Mouse (Mus musculus) layer of hippocampus, adult 8-10 months (tissue): ENCODE measurements around the gene Abi3bp. TPM values are rescaled to one million over a fixed set of nuclear protein-coding genes. Genes with fewer than 3 reads are reported as not detected.

Experiments used
- DNase-seq, 2 experiments: peaks; one replicate each; pipeline ENCODE4 v3.0.0; 2022; ENCODE audit warnings: low spot score in 2 of 2
- total RNA-seq, 4 experiments: library from RNA; stranded (reverse); gene quantifications; 2 replicates each; pipeline ENCODE4 v1.2.4; 2022

The Abi3bp gene
- total RNA-seq, 4 experiments from 2014 or later: 1.4 to 2.5 (median 2.0) TPM

DNA sequence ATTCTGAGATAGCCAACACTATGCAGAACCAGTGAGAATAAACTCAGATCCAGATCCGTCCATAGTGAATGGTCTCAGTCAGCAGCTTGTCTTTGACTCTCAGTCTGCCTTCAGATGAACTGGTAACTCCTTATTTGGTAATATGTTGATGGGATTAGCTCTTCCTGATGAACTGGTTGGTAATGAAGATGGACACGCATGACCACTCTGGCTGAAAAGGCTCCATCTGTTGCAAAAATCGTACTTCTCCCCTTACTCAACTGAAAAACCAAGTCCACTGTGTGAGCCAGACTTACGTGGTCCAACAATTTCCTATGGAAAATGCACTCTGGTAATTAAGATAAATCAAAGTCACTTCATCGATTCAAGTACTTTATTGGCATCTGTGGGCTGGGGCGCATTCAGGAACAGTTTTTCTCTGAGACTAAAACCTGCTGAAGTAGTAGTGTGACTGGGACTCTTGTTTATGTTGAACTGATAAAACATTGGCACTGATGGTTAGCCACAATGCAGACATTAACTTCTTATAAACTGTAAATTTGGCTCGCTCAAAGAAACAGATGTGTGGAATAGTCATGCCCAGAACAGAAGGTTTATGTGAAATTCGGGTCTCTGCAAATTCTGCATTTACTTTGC, 203.4 kb downstream of the Abi3bp start:
- no peak for DNase-seq

DNA sequence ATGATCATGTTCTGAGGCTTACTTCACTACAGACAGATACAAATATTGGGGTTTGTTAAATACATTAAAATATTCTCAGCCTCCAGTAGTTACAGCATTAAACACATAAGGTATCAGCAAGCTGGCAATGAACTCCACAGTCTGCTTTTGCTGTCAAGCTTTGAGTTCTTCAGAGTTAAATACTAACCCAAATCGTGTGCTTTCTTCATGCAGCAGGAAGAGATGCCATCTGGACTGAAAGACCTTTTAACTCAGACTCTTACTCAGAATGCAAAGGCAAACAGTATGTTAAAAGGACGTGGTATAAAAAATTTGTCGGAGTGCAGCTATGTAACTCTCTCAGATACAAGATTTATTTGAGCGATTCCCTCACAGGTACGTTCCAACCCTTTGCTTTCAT, 209.1 kb downstream of the Abi3bp start:
- DNase-seq: no peak

DNA sequence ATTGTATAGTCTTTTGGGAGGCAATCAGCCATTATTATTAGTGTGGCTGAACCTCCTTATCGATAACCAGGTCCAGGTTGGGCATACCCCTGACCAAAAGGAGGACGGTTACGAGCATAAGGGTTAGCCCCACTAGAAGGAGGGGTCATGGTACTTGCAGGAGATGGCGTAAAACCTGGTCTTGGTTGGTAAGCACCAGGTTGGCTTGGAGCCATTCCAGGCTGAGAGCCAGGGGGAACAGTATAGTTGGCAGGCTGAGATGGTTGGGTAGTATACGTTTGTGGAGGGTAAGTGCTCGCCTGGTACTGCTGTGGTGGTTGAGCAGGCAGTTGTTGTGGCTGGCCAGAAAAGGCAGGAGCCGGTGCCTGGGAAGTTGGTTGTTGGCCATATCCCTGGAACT, 213.0 kb downstream of the Abi3bp start:
- no peak for DNase-seq

DNA sequence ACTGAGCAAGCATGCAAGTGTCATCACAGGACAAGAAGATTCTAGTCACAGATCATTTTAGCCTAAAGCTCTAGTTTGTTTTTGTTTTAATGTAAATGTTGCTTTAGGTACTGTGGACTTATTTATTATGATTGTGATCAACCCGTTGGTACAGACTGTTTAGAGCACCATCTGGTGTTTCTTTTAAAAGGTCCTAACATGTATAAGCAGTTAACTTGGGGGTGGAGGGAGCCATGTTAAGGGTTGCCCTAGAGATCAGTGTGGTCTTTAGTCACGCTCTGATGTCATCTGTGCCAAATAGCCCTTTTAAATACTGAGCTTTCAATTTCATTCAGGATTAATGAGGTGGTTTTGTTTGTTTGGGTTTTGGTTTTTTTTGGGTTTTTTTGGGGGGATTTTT, 218.8 kb downstream of the Abi3bp start:
- DNase-seq: no peak

DNA sequence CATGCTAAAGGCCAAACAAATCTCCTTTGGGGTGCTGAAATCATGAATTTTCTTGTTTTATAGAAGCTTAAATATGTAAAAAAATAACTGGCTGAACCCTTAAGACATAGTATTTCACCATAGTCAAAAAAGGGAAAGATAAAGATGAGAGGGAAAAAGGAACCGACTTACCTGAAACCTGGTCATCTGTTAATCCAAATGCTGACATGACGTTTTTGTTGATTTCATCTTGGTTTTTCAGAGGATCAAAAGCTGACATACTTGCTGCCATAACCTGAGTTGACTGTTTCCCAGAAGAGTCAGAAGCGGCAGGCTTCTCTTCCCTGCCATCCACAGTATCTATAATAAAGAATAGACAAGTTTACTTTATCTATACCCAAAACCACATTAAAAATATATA, 223.2 kb downstream of the Abi3bp start:
- no peak for DNase-seq

DNA sequence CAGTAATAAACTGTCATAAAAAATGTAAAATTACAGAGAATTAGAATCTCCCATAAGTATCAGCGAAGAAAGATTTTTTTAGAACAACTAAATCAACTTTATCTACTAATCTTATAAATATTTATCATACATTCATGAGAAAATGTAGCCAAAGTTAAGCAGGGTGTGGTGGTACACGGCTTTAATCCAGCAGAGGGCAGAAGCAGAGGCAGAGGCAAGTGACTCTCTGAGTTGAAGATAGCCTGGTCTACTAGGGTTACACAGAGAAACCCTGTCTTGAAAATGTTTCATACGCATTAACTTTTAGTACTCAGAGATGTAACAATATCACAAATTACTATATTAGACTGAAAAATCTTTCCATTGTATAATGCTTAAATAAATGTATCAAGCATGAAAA, 228.1 kb downstream of the Abi3bp start:
- no peak for DNase-seq

DNA sequence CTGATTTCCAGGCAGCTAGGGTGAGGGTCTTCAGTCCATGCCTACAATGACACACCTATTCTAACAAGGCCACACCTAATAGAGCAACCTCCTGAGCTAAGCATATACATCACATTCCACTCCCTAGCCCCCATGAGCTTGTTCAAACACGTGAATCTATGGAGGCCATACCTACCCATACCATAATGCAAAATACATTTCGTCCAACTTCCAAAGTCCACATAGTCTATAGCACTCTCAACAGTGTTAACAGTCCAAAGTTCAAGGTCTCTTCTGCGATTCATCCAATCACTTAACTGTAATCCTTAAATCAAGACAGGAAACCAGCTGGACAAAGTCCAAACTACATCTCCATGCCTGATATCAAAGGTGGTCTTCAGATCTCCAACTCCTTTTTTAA, 232.4 kb downstream of the Abi3bp start:
- DNase-seq: no peak

- no peak for DNase-seq
Observed at GRCm38 (mm10) chr16:56715608-56716007, 237.9 kb downstream of the Abi3bp start.

DNA sequence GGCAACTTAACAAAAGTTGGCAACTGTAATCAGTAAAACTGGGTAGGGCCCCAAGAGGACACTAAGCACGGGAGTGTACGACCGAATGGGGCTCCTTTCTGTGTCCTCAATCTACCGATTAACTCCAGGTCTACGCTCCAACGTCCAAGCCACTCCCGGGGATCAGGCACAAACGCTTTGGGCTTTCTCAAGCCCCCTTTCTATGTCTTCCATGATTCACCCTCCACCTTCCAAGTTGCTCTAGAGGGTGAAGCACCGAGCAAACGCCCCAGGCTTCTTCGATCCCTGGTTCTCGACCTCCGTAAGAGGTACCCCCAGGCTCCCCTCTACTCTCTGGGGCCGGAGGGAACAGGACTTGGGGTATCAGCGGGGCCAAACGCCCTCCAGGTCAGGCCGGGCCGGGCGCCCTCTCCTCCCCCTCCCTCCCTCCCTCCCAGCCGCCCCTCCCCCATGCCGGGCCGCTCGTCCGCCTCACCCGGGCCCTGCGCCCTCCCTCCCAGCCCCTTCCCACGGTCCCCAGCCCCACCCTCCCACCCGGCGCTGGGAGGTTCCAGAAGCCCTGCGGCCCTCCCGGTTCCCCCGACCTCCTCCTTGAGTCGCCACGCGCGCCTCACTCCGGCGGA, 239.0 kb downstream of the Abi3bp start:
- peak; percentile 7 to 10 for DNase-seq

- DNase-seq: peak; percentile 98 to 99
Observed at GRCm38 (mm10) chr16:56717224-56718200, 239.8 kb downstream of the Abi3bp start, which contains the start of gene Tfg. Tfg (minus strand) TSS chr16:56717450.

DNA sequence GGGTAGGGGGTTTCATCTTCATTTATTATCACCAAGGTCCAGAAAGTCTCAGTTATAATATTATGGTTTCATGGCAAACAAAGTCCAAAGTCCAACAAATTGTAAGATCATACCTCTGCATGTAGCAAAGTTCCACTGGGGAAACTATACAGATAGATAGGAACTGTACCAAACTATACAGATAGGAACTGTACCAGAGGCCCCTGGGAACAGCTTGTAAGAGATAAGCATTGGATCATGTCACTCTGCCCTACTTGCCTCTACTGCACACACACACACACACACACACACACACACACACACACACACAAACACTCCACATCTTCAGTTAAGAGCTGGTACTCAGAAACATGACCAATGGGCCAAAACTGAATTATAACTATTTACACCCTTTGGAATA, 241.4 kb downstream of the Abi3bp start:
- DNase-seq: no peak

- DNase-seq: no peak
Observed at GRCm38 (mm10) chr16:56722357-56722756, 244.7 kb downstream of the Abi3bp start.

- no peak for DNase-seq
Observed at GRCm38 (mm10) chr16:56724927-56725326, 247.2 kb downstream of the Abi3bp start.

GRCm38 (mm10) chr16:56729060-56729459, 251.4 kb downstream of the Abi3bp start:
- DNase-seq: no peak

Other genes starting within 250 kb of the Abi3bp start
- 10 to 100 TPM; 55.4 to 63.5 (median 58.6) TPM for gene Tfg, start 239.6 kb downstream of the Abi3bp start, total RNA-seq